Mouse (Mus musculus) regulatory T cell (primary cell): Measurements from ENCODE around the gene Emilin1.

ENCODE experiments used
- in situ Hi-C: fragments of 300-600 bp; cut with MboI, MseI; formaldehyde crosslinking; loops from one replicate; pipeline ENCODE4 v1.15.1; 2025; ENCODE audit warnings: high pct_unique_total_duplicates

Gene Emilin1

DNA sequence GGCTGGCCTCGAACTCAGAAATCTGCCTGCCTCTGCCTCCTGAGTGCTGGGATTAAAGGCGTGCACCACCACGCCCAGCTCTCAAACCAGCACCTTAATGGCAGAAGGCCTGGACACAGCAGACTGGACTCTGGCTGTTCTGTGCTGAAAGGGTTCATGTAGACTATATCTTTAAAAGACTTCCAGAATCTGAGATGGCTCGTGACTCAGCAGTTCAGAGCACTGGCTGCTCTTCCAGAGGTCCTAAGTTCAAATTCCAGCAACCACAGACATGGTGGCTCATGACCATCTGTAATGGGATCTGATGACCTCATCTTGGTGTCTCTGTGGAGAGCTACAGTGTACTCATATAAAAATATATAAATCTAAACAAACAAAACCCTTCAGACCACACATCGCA is 11.3 kb upstream of the Emilin1 start:
- in situ Hi-C loops = no loop called here

DNA sequence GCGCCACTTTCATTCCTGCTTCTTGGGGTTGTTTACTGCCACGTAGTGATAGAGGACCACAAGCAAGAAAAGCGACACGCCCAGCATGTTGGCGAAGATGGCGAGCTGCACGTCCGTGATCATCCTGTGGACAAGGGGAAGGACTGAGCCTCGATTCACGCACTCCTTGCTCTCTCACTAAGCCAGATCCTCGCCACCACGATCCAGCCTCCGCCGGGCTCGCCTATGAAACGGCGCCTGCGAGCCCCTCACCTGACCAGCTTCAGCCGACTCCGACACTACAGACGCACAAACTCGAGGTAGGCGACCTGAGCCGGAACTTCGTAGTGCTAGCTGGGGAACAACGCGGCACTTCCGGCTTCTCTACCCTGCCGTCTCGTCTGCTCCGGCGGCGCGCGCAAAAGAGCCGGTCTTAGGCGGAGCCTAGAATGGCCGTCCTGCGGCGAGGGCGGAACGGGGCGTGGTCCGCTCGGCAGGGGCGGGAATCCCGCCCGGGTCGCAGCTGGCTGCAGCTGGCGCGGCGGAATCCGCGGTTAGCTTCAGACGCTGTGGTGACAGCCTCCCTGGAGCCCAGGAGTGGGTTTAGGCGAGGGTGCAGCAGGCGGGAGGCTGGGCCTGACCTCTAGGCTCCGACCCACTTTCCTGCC is 5.7 kb upstream of the Emilin1 start, which contains the start of gene Ost4:
TSS of gene Ost4 (minus strand) at position 376 of the 647 bp plus-strand sequence.
- in situ Hi-C loops = no loop called here

DNA sequence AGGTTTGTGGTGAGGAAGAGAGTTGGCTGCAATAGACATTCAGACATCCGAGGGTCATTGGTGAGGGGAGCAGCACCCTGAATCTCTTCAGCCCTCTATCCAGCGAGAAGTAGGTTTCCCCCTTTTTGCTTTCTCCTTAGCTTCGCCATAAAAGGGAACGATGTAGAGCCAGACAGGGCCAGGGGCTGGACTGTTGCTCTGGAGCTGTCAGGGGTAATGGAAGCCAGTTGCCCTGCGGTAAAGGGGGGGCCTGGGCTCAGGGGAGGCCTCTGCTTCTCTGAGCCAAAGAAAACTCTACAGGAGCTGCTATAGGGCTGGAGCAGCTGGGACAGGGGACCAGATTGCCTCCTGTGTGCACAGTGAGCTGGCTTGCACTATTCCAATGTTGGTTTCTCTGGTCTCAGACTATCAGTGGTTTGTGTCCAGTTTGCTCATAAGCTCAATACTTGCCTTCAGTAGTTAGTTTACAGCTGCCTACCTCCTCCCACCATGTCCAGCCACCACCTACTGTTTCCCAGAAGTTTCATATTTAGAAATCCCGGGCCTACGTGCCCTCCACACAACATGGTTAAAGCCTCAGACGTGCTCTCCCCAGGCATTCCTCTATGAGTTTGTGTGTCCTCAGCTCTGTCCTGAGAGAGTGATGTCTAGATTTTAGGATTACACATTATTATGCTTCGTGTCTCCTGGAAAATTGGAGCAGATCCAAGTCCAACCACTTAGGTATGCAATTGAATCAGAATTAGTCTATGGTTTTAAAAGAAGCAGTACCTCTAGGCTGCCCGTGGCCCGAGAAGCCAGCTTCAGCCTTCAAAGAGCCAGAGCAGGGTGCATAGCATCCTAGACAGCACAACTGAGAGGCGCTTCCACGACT is 4.5 kb upstream of the Emilin1 start:
- in situ Hi-C loops = no loop called here

DNA sequence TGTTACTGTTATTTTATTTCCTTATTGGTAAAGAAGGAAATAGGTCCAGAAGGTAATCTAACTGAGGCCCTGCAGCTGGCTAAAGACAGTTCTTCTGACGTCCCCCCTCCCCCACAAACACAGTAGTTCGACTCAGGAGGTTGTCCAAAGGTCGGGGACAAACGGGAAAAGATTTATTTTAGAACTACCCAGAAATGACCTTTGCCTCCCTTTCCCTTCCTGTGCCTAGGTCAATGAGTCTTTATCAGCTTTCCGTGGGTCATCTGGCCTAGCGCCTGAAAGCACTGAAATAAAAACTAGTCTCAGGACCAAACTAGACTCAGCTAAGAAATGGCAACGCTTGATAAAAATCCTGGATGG is 3.9 kb upstream of the Emilin1 start:
- in situ Hi-C loops = no loop called here

DNA sequence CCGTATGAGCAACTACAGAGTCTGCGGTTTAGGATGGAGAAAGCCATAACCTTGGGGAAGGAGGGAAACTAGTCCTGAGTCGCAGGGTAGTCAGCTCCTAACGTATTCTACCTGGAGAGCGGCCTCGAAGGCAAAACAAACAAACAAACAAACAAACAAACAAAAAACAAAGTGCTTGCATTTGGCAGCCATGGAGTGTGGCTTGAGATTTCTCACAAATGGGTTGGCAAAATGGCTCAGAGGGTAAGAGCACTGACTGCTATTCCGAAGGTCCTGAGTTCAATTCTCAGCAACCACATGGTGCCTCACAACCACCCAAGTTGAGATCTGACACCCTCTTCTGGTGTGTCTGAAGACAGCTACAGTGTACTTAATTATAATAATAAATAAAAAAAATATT is 3.3 kb upstream of the Emilin1 start:
- in situ Hi-C loops = loop anchor here (10.0 kb wide), 1 partner anchor 1465 kb away; no protein-coding TSS in a partner anchor

DNA sequence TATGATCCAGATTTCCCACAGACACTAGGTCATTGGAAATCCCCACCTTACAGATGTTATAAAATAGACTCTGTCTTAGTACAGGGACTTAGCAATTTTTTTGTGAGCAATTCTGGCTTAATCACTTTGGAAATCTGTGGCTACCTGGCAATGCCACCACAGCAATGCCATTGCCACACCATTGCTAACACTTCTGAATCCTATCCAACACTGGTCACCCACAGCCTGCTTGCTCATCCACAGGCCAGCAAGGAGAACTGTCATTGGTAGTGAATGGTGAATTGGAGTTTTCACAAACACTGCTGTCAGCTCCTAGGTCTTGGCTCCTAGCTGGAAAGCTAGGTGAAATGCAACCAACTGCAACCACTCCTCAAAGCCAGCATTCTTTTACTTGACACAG is 2.7 kb upstream of the Emilin1 start:
- in situ Hi-C loops = loop anchor here (10.0 kb wide), 1 partner anchor 1464 kb away; no protein-coding TSS in a partner anchor

DNA sequence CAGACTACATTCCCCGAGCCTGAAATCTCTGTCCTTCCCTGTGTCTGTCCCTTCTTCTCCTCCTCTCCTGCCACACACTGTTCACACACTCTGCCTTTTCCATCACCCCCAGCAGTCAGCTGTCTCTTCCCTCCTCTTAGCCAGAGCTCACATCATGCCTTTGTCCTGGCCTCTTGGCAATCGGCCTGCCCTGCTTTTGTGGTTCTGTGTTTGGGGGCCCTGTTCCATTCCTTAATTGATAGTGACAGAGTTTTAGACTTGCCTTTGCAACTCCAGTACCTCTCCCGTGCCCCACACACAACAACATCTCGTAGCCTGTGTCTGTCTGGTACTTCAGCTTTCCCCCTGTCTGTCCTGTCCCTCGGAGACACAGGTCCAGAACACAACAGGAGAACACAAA is 1.0 kb upstream of the Emilin1 start:
- in situ Hi-C loops = loop anchor here (10.0 kb wide), 1 partner anchor 1463 kb away; no protein-coding TSS in a partner anchor

DNA sequence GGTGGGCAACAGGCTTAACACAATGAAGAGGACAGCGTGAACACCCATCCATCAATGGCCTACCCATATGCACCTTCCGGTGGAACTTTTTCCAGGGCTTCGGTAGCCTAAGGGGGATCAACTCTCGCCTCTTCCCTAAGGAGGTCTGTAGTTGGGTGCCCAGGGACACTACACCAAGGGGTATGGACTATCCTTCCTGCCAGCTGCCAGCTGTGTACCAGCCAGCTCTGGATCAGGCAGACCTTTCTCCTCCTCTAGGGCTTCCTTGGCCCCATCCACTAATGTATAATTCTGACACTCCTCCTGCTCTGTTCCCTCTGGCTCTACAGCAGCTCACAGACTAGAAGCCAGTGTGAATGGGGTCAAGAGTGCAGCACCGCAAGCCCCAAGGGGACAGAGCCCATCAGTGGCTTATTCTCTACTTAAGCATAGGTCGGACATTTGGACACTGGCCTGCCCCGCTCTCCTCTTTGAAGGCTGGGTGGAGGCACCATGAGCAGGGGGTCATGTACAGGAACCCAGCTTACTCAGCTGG is 966 bp downstream of the Emilin1 start:
- in situ Hi-C loops = loop anchor here (10.0 kb wide), 1 partner anchor 1461 kb away; no protein-coding TSS in a partner anchor

DNA sequence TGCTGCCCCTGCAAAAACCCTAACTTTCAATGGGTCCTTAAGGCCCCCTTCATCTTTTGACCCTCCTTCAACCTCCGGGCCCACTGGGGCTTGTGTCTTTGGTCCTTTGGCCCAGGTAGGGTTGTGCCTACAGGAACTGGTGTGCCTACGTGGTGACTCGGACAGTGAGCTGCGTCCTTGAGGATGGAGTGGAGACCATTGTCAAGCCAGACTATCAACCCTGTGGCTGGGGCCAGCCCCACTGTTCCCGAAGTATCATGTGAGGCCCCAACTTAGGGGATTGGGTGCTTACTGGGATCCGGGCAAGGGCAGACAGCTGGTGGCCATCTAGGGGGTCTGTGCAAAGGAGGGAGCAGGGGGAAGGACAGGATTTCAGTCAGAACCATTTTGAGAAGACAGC is 1.6 kb downstream of the Emilin1 start:
- in situ Hi-C loops = loop anchor here (5.0 to 10.0 kb wide), 2 partner anchors 43 to 1460 kb away; no protein-coding TSS in a partner anchor

DNA sequence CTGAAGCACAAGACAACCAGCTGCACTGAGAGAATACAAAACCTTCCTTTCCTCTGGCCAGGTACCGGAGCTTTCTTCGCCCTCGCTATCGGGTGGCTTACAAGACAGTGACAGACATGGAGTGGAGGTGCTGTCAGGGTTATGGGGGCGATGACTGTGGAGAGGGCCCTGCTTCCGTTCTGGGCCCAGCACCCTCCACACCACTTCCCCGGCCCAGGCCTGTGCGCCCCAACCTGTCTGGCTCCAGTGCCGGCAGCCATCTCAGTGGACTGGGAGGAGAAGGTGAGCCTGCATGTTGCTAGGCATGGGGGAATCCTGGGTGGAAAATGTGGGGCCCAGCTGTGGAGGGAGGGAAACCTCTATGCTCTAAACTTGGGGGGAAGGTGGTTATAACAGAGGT is 2.3 kb downstream of the Emilin1 start:
- in situ Hi-C loops = loop anchor here (5.0 to 10.0 kb wide), 2 partner anchors 43 to 1459 kb away; no protein-coding TSS in a partner anchor

DNA sequence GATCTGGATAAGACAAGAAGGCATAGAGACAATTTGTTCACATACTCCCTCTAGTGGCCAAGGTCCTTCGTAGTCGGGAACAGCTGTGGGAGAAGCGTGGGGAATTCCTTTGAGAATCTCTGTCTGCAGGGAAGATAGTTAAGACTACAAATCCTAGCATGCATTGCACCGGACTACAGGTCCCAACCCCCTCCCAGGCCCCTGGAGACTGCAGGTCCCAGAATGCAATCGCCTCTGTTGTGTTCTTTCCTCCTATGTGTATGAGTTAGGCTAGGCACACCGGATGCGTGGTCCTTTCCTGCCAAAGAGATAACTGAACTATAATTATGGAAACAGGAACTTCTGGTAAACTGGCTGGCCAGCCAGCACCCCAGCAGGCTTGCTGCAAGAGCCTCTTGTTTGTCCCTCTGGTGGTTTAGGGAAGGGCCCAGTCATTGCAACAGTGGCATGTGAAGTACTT is 2.8 kb downstream of the Emilin1 start:
- in situ Hi-C loops = loop anchor here (5.0 to 10.0 kb wide), 2 partner anchors 44 to 1459 kb away; no protein-coding TSS in a partner anchor

DNA sequence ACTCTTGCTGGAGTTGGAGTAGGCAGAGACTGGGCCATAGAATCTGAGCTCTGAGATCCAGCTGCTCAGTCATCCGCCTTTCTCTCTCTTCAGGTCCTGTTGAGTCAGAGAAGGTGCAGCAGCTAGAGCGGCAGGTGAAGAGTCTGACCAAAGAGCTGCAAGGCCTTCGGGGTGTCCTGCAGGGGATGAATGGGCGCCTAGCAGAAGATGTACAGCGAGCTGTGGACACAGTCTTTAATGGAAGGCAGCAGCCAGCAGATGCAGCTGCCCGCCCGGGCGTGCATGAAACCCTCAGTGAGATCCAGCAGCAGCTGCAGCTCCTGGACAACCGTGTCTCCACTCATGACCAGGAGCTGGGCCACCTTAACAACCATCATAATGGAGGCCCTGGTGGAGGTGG is 3.6 kb downstream of the Emilin1 start:
- in situ Hi-C loops = loop anchor here (5.0 to 10.0 kb wide), 2 partner anchors 45 to 1458 kb away; no protein-coding TSS in a partner anchor

DNA sequence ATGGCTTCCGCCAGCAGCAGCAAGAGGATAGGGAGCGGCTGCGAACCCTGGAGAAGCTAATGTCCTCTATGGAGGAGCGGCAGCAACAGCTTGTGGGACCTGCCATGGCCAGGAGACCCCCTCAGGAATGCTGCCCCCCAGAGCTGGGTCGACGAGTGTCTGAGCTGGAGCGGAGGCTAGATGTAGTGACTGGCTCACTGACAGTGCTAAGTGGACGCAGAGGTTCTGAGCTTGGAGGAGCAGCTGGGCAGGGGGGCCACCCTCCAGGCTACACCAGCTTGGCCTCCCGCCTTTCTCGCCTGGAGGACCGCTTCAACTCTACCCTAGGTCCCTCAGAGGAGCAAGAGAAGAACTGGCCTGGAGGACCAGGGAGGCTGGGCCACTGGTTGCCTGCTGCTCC is 4.1 kb downstream of the Emilin1 start:
- in situ Hi-C loops = loop anchor here (5.0 to 10.0 kb wide), 2 partner anchors 45 to 1457 kb away; no protein-coding TSS in a partner anchor

DNA sequence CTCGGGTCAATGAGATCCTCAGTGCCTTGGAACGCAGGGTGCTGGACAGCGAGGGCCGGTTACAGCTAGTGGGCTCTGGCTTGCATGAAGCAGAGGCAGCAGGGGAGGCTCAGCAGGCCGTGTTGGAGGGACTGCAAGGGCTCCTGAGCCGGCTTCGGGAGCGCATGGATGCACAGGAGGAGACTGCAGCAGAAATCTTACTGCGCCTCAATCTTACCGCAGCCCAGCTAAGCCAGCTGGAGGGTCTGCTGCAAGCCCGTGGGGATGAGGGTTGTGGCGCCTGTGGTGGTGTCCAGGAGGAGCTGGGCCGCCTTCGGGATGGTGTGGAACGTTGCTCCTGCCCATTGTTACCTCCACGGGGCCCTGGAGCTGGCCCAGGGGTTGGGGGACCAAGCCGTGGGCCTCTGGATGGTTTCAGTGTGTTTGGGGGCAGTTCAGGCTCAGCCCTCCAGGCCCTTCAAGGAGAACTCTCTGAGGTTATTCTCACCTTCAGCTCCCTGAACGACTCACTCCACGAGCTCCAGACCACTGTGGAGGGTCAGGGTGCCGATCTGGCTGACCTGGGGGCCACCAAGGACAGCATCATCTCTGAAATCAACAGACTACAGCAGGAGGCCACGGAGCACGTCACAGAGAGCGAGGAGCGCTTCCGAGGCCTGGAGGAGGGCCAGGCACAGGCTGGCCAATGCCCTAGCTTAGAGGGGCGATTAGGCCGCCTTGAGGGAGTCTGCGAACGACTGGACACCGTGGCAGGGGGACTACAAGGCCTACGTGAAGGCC is 4.9 kb downstream of the Emilin1 start:
- in situ Hi-C loops = loop anchor here (5.0 to 10.0 kb wide), 2 partner anchors 46 to 1457 kb away; no protein-coding TSS in a partner anchor

DNA sequence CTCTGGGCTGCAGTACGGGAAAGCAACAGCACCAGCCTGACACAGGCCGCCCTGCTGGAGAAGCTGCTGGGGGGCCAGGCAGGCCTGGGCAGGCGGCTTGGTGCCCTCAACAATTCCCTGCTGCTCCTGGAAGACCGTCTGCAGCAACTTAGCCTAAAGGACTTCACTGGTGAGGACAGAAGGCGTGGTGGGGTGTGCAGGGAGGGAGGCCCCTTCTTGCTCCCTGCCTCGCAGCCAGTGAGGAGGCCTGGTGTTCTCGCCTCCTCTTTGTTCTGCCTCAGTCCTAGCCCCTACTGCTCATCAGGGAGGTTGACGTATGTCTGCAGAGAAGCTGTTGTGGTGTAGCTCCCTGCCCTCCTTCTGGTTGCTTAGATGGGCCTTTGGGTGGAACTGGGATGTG is 5.5 kb downstream of the Emilin1 start:
- in situ Hi-C loops = loop anchor here (5.0 to 10.0 kb wide), 2 partner anchors 46 to 1456 kb away; no protein-coding TSS in a partner anchor

DNA sequence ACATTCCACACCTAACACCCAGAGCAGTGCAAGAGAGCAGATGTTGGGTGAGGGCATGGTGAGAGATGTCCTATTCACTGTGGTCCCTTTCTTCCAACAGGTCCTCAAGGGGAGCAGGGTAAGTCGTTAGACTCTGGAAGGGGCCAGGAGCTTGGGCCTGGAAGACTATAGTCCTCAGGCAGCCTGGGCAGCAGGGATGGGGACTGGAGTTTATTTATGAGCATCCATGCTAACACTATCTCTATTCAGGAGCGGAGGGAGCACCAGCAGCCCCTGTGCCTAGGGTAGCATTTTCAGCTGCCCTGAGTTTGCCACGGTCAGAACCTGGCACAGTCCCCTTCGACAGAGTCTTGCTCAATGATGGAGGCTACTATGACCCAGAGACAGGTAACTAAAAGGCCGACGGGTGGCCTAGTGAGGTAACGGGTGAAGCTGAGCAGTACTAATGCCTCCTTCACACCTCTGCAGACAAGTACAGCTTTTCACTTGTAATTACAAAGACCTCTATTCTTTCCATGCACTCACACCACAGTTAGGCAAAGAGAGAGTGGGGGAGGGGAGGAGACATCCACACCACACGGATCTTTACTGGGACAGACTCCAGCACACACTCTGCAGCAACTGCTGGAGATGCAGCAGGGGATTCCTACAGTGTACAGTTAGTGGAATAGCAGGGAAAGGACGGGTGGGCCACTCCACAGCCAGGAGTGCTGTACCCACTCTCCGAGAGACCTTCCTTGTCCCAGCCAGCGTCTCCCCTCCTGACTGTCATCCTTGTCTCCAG is 6.8 kb downstream of the Emilin1 start:
- in situ Hi-C loops = loop anchor here (5.0 to 10.0 kb wide), 2 partner anchors 48 to 1455 kb away; no protein-coding TSS in a partner anchor

DNA sequence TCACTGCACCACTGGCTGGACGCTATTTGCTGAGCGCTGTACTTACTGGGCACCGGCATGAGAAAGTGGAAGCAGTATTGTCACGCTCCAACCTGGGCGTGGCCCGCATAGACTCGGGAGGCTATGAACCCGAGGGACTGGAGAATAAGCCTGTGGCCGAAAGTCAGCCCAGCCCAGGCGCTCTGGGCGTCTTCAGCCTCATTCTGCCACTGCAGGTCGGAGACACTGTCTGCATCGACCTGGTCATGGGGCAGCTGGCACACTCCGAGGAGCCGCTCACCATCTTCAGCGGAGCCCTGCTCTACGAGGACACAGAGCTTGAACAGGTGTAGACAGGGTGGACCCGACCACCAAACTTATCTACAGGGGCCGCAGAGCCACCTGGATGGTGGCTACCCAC is 7.4 kb downstream of the Emilin1 start:
- in situ Hi-C loops = no loop called here

DNA sequence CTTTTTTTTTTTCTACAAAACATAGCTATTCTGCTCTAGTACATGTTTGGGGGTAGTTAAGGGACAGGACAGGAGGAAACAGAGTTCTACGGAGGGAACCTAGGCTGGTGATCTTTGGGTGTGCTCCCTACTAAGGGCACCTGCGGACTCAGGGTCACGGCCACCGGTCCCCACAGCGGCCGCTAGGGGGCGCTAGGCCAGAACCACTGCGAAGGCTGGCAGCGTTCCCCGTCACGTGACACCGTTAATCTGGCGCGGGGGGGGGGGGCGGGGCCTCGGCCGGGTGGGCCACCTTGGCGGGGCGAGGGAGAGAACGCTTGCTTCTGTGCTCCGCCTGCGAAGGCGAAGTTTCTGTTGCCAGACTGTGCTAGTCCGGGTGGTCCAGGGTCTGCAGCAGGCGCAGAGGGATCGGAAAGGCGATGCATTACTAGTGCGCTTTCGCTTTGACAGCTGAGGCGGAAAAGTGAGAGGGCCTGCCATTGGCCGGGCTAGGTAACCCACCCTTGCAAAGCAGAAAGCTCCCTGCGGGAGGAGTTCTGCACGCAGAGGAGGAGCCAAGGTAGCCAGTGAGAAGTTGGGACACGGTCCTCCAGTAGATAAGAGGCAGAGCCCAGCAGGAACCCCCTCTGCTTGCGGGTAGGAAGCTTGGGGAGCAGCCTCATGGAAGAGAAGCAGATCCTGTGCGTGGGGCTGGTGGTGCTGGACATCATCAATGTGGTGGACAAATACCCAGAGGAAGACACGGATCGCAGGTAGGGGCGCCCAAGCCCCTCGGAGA is 8.2 kb downstream of the Emilin1 start, which contains the start of gene Khk:
TSS of gene Khk (plus strand) at position 176 of the 778 bp plus-strand sequence.
- in situ Hi-C loops = no loop called here

DNA sequence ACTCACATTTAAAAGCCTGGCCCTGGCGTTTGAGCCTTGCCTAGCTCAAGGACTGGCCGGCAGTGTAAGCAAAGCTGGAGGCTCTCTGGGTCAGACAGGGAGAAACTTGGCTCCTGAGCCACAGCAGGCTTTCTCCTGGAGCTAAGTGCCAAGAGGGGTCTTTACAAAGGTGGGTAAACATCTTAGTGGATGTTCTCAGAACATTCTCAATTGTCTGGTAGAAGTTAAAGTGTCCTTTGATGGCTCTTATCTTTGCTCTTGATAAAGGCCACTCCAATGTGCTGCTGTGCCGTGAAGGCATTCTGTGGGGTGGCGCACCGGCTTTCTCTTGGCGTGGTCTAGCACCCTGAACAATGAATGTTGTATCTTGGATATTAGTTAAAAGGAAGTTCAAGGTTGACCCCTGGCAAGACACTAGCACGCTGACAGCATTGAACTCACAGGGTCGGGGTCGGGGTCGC is 9.4 kb downstream of the Emilin1 start:
- in situ Hi-C loops = no loop called here
